Mouse (Mus musculus): ENCODE results near the gene Dcaf1. TPM values are rescaled to one million over a fixed set of nuclear protein-coding genes. Genes with fewer than 3 reads are reported as not detected.

The Dcaf1 gene
- polyA plus RNA-seq, 1 experiment from 2014 or later = 7.2 TPM

GRCm38 (mm10) chr9:106785206-106785605 lies 36.5 kb upstream of the Dcaf1 start:
- TF ChIP-seq CTCF (IDR thresholded peaks at IDR 0.05) (no peak), EP300 (IDR thresholded peaks at IDR 0.05) (no peak)
- H3K4me2 ChIP-seq (replicated peaks; ENCODE audit: low read depth, low read length) = no peak overlapping the region
- DNase-seq (ENCODE audit: low spot score) (no peak), ATAC-seq (no peak)
- H3K27ac ChIP-seq (ENCODE audit: low read length) = no peak overlapping the region
- WGBS = 56% methylated on average over 3 of the region's 3 CpGs
- H3K4me3 ChIP-seq (ENCODE audit: low read depth, low read length) = no peak overlapping the region
- H3K9ac ChIP-seq (replicated peaks; ENCODE audit: low read depth) = no peak overlapping the region
- no peaks in the 10 kb centered on the region for H3K9me3 ChIP-seq (ENCODE audit: low read length)
- H3K4me1 ChIP-seq (ENCODE audit: insufficient read depth, low read depth, low read length) = peaks cover 10% of the 10 kb centered on the region; the same call in 1 of the 2 replicates
- H3K27me3 ChIP-seq (replicated peaks; ENCODE audit: insufficient read depth, low read length) = no peaks in the 10 kb centered on the region
- no peaks in the 10 kb centered on the region for H3K36me3 ChIP-seq (ENCODE audit: insufficient read depth, low read length)

GRCm38 (mm10) chr9:106787979-106788811 lies 33.5 kb upstream of the Dcaf1 start:
- DNase-seq (ENCODE audit: low spot score) = peak; percentile 27

GRCm38 (mm10) chr9:106788812-106789321 lies 32.8 kb upstream of the Dcaf1 start, which contains the start of gene Rad54l2:
Gene Rad54l2, minus strand, starts transcription at chr9:106789194.
- H3K4me1 ChIP-seq (ENCODE audit: insufficient read depth, low read depth, low read length) = peaks cover 10% of the 10 kb centered on the region; the same call in 1 of the 2 replicates
- no peak for TF ChIP-seq EP300 (IDR thresholded peaks at IDR 0.05)
- TF ChIP-seq CTCF (IDR thresholded peaks at IDR 0.05) = peak; percentile 36
- H3K9ac ChIP-seq (replicated peaks; ENCODE audit: low read depth) = peak within 1 kb of the TSS; percentile 99
- peak; percentile 85 for DNase-seq (ENCODE audit: low spot score)
- H3K27ac ChIP-seq (ENCODE audit: low read length) = peak within 1 kb of the TSS; percentile 91
- H3K4me3 ChIP-seq (ENCODE audit: low read depth, low read length) = peak within 1 kb of the TSS; percentile 98
- H3K36me3 ChIP-seq (ENCODE audit: insufficient read depth, low read length) = no peaks in the 10 kb centered on the region
- WGBS = under 1% methylated on average over 47 of the region's 49 CpGs
- ATAC-seq = peak; percentile 93
- no peaks in the 10 kb centered on the region for H3K27me3 ChIP-seq (replicated peaks; ENCODE audit: insufficient read depth, low read length)
- no peaks in the 10 kb centered on the region for H3K9me3 ChIP-seq (ENCODE audit: low read length)
- peak within 1 kb of the TSS; percentile 67 for H3K4me2 ChIP-seq (replicated peaks; ENCODE audit: low read depth, low read length)

More at GRCm38 (mm10) chr9:106787979-106788811, 33.5 kb upstream of the Dcaf1 start:
- Histone ChIP-seq H3K4me1 (ENCODE audit: insufficient read depth, low read depth, low read length) (peaks cover 10% of the 10 kb centered on the region; the same call in 1 of the 2 replicates), H3K27me3 (replicated peaks; ENCODE audit: insufficient read depth, low read length) (no peaks in the 10 kb centered on the region), H3K9ac (replicated peaks; ENCODE audit: low read depth) (peak overlapping the region; percentile 99), H3K4me3 (ENCODE audit: low read depth, low read length) (peak overlapping the region; percentile 98), H3K27ac (ENCODE audit: low read length) (peak overlapping the region; percentile 91), H3K9me3 (ENCODE audit: low read length) (no peaks in the 10 kb centered on the region), H3K4me2 (replicated peaks; ENCODE audit: low read depth, low read length) (peak overlapping the region; percentile 67), H3K36me3 (ENCODE audit: insufficient read depth, low read length) (no peaks in the 10 kb centered on the region)
- TF ChIP-seq EP300 (IDR thresholded peaks at IDR 0.05) (no peak), CTCF (IDR thresholded peaks at IDR 0.05) (no peak)
- WGBS = 6% methylated on average over 23 of the region's 23 CpGs
- no peak for ATAC-seq

GRCm38 (mm10) chr9:106789363-106789762 lies 32.3 kb upstream of the Dcaf1 start:
- 6% methylated on average over 10 of the region's 10 CpGs for WGBS
- H3K27ac ChIP-seq (ENCODE audit: low read length) = peak overlapping the region; percentile 91; the same call in 1 of the 2 replicates

GRCm38 (mm10) chr9:106790831-106791230 lies 30.8 kb upstream of the Dcaf1 start:
- Histone ChIP-seq H3K4me2 (replicated peaks; ENCODE audit: low read depth, low read length) (no peak overlapping the region), H3K4me1 (ENCODE audit: insufficient read depth, low read depth, low read length) (peaks cover 10% of the 10 kb centered on the region; the same call in 1 of the 2 replicates), H3K27ac (ENCODE audit: low read length) (no peak overlapping the region), H3K36me3 (ENCODE audit: insufficient read depth, low read length) (no peaks in the 10 kb centered on the region), H3K9ac (replicated peaks; ENCODE audit: low read depth) (no peak overlapping the region), H3K9me3 (ENCODE audit: low read length) (no peaks in the 10 kb centered on the region), H3K27me3 (replicated peaks; ENCODE audit: insufficient read depth, low read length) (no peaks in the 10 kb centered on the region), H3K4me3 (ENCODE audit: low read depth, low read length) (no peak overlapping the region)
- ATAC-seq (no peak), DNase-seq (ENCODE audit: low spot score) (no peak)
- no peak for TF ChIP-seq EP300 (IDR thresholded peaks at IDR 0.05)
- TF ChIP-seq CTCF (IDR thresholded peaks at IDR 0.05) = no peak
- WGBS = 65% methylated on average over 6 of the region's 6 CpGs

More at GRCm38 (mm10) chr9:106789363-106789762, 32.3 kb upstream of the Dcaf1 start:
- peak overlapping the region; percentile 98 for H3K4me3 ChIP-seq (ENCODE audit: low read depth, low read length)
- ATAC-seq = 0 out of 2 replicates have a peak, but pooled peaks have one; percentile 16
- H3K36me3 ChIP-seq (ENCODE audit: insufficient read depth, low read length) = no peaks in the 10 kb centered on the region
- peak overlapping the region; percentile 99 for H3K9ac ChIP-seq (replicated peaks; ENCODE audit: low read depth)
- peaks cover 10% of the 10 kb centered on the region; the same call in 1 of the 2 replicates for H3K4me1 ChIP-seq (ENCODE audit: insufficient read depth, low read depth, low read length)
- no peaks in the 10 kb centered on the region for H3K27me3 ChIP-seq (replicated peaks; ENCODE audit: insufficient read depth, low read length)
- H3K9me3 ChIP-seq (ENCODE audit: low read length) = no peaks in the 10 kb centered on the region
- no peak for DNase-seq (ENCODE audit: low spot score)
- H3K4me2 ChIP-seq (replicated peaks; ENCODE audit: low read depth, low read length) = peak overlapping the region; percentile 67
- no peak for TF ChIP-seq EP300 (IDR thresholded peaks at IDR 0.05)
- TF ChIP-seq CTCF (IDR thresholded peaks at IDR 0.05) = no peak

GRCm38 (mm10) chr9:106806503-106806902 lies 15.2 kb upstream of the Dcaf1 start:
- 78% methylated on average over 4 of the region's 4 CpGs for WGBS
- TF ChIP-seq CTCF (IDR thresholded peaks at IDR 0.05) (no peak), EP300 (IDR thresholded peaks at IDR 0.05) (no peak)
- no peak for DNase-seq (ENCODE audit: low spot score)

More at GRCm38 (mm10) chr9:106806503-106806902, 15.2 kb upstream of the Dcaf1 start:
- H3K9ac ChIP-seq (replicated peaks; ENCODE audit: low read depth) = no peak overlapping the region
- no peak overlapping the region for H3K4me3 ChIP-seq (ENCODE audit: low read depth, low read length)
- H3K4me1 ChIP-seq (ENCODE audit: insufficient read depth, low read depth, low read length) = no peaks in the 10 kb centered on the region
- H3K9me3 ChIP-seq (ENCODE audit: low read length) = peaks cover 8% of the 10 kb centered on the region
- H3K4me2 ChIP-seq (replicated peaks; ENCODE audit: low read depth, low read length) = no peak overlapping the region
- no peak overlapping the region for H3K27ac ChIP-seq (ENCODE audit: low read length)
- H3K27me3 ChIP-seq (replicated peaks; ENCODE audit: insufficient read depth, low read length) = no peaks in the 10 kb centered on the region
- no peaks in the 10 kb centered on the region for H3K36me3 ChIP-seq (ENCODE audit: insufficient read depth, low read length)
- no peak for ATAC-seq
